Mouse (Mus musculus) 3T3-L1 (cell line): ENCODE data around the gene Tmem210.
A peak's percentile ranks its signal among the peaks of the same experiment; 100 is the strongest.

ENCODE experiments used
- DNase-seq: peaks from one replicate; pipeline ENCODE4 v3.0.0-alpha.2; 2015; ENCODE audit warnings: low read depth, low spot score

The Tmem210 gene

DNA sequence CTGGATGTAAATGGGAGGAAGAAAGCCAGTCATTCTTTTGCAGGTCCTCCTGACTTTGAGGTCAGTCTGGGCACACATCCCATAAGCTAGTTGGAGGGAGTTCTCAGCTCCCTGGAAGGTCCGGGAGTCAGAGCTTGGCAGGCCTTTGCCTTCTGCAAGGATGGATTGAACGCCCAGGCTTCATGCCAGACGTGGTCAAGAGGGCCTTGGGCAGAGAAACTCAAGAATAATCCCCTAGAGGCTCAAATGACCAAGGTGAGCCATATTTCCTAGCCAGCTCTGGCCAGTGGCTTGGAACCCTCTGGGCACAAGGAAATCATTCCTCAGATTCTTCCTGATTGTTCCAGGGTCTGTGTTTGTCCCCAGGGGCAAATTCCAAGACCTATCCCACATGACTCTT is 23.1 kb upstream of the Tmem210 start:
- DNase-seq = peak; percentile 89

DNA sequence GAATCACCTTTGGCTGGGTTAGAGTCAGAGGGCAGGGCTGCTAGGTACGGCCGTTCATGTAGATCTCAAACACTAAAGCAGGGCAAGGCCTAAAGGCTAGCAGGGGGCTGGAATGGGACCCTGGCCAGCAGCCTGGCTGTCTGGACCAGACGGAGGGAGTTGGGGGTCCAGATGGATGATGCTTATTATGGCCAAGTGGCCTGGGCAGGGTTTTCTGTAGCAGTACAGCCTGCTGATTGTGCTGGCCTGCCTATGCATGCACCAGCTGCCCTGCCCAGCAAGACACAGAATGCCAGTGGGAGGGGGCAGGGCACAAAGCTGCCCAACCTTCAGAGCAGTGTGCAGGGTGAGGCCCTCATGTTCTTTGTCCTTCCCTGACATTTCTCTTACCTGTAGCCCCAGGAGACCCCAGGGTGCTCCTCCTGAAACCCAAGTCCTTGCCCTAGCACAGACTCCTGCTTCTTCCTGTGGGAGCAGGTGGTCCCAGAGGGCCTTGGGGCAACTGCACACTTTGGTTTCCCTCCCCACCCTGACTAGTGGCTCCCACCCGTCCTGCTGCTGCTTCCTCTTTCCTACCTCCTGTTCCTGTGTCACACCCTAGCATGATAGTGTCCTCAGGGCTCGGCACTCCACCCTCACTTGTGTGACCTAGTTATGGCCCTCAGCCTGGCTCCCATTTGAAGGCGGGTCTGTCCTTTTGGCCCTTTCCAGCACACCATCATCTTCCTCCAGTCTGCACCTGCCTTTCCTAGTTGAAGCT is 21.9 kb upstream of the Tmem210 start:
- DNase-seq = no peak

DNA sequence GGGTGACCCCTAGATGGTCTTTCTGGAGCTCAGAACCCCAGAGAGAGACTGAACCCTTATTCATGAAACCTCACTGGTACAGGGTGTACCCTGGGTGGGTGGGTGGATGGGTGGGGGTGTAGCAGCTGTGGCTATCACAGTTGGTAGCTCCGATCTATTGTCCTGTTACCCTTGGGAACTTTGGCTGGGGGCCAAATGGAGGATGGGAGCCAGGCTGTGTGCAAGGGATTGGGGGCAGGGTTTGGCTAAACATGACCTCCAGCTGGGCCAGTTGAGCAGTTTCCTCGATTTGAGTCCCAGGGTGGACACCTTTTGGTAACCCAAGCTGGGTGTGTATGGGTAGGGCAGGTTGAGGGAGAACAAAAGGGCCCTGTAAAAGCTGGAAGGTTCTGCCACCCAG is 21.2 kb upstream of the Tmem210 start:
- no peak for DNase-seq

DNA sequence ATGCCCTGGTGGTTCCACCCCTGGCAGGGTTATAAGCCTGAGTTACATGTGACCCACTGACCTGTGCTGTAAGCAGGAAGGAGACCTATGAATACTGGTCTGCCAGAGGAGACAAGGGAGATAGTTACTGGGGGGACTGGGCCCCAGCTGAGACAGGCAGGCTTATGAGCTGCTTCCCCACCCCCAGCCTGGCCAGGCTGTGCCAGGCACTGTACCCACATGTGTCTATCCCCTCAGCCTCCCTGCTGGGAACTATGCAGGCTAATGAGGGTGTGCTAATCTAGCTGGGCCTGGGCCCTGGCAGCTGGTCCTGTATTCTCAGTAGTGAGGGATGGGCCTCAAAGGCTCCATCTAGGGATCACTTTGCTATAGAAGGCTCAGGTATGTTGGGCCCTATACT is 20.7 kb upstream of the Tmem210 start:
- DNase-seq = no peak

DNA sequence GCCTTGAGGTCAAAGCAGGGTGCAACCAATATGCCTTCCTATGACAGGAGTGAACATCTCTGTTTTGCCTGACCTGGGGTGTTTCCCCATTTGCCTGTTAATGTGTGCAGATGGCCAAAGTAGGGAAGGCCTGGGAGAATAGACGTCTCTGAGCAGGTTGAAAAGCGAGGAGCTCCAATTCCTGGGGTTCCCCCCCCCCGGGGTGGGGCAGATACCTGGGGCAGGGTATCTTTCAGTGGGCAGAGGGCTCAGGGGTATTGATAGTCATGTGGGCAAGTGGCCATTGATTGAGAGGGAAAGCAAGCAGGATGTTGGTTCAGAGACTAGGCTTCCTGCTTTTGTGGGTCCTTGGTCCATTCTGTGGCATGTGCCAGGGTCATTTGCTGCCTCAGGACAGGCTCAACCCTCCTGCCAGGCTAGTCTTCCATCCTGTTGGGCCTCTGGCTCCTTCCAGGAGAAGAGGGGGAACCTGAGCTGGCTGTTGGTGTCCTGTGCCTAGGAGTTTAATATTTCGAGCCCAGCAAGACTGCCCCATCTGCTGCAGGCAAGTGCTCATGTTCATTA is 20.1 kb upstream of the Tmem210 start:
- DNase-seq = no peak

DNA sequence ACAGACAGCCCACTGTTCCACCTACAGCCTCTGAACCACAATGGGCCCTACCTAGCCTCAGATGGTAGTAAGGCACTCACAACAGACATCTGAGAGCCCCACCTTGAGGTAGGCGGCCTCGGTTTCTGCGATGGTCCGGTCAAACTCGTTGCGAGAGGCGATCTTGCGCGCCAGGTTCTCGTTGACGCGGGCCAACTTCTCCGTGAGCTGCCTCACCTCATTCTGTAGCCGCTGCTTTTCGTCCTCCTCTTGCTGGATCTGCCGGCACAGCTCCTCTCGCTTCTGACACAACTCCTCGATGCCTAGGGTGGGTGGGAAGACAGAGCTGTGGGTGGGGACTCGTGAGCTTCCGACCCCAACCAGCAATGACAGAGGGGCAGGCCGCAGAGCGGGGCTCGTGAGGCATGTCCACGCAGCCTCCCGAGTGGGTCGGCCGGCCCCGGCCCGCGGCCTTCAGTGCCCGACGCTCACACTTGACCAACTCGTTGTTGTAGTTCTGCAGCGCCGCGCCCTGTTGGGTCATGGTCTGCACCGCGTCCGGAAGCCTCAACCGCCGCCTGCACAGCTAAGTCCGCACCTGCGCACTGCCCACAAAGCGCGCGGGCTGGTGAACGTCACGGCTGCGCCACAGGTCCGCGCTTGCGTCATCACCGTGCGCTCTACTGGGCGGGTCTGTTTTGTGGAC is 16.0 kb upstream of the Tmem210 start, which contains the start of the genes Ssna1 and Anapc2:
TSS of gene Ssna1 (minus strand) at position 612 of the 685 bp plus-strand sequence.
TSS of gene Anapc2 (plus strand) at position 652 of the 685 bp plus-strand sequence.
- DNase-seq = peak; percentile 95

DNA sequence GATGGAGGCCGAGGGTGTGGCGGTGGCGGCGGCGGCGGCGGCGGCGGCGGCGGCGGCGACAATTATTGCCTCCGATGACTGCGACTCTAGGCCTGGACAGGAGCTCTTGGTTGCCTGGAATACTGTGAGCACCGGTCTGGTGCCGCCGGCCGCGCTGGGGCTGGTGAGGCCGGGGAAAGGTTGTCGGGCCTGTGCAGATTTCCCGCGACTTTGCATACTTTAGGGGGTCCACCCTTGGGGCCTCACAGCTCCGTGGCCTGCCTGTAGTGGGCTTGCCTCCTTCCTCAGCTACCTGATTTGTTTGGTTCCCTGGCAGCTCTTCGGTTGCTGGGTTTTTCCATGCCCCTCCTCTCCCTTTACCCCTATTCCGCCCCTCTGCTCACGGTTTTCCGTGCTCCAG is 15.4 kb upstream of the Tmem210 start:
- no peak for DNase-seq

DNA sequence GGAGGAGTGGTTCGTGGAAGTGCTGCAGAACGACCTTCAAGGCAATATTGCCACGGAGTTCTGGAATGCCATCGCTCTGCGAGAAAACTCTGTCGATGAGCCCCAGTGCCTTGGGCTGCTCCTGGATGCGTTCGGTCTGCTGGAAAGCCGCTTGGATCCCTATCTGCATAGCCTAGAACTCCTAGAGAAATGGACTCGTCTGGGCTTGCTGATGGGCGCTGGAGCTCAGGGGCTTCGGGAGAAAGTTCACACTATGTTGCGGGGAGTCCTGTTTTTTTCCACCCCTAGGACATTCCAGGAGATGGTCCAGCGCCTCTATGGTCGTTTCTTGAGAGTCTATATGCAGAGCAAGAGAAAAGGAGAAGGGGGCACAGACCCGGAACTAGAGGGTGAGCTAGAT is 14.9 kb upstream of the Tmem210 start:
- no peak for DNase-seq

DNA sequence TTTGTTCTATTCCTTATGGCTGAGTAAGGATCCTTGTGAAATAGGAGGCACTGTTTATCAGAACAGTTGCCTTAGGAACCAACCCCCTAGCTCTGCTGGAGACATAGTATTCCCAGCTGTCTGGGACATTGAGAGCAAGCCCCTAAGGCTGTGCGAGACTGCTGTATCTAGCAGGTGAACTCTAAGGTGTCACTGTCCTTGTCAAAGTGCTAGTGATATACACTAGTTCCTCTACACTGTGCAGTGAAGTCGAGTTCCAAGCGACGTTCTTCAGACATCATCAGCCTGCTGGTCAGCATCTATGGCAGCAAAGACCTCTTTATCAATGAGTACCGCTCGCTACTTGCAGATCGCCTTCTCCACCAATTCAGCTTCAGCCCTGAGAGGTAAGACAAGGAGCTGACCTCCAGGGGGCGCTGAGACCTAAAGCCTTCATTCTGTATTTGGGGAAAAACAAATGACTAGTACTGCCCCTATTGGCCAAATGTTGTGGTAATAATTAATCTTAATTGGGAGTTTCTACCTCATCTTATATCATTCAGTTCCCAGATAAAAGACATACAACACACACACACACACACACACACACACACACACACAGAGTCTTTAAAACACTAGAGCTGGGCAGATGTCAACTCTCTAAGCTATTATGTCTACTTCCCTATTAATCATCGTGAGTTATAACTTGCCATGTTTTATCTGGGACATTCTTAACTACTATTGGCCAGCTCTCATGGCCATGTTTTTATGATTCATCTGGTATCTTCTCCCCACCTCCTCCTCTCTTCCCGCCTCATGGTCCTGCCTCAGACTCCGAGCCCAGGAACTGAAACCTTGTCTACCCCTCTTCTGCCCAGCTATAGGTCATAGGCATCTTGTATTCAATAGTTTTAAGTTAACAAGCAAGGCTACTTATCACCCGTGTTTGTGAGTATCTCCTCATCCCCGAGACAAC is 8.7 kb upstream of the Tmem210 start:
- peak; percentile 89 for DNase-seq

DNA sequence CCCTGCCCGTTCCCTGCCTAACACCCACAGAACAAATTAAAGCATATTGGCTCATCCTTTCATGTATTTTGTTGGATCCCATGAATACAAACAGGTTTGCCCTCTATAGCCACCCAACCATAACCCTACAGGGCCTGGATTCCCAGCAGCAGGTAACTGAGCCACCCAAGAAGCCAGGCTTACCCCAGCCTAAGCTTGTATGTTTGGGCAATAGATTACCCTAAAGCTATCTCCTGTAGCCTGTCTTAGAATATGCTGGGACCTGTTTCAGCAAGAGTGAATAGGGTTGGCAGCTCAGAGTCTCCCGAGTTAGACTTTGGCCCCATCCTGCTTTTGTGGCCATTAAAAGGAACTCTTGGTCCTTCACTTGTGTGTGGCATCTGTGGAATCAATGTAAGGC is 2.4 kb upstream of the Tmem210 start:
- no peak for DNase-seq

DNA sequence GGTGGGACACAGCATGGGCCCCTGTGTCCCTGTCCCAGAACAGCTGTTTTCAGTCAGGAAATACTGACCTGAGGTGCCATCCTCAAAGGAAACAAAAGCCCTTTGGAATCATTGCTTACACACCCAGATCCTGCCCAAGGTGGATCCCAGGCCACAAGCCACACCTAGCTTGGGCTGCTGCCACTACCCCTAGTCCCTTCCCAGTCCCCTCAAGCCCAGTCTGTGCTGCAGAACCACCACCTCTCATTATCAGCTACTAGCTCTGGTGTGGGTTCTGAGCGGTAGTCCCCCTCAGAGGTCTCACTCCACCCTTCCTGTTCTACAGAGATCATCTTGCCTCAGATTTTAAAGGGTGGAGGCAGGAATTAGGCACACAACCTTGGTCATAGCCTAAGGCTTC is 1.6 kb upstream of the Tmem210 start:
- DNase-seq = no peak

DNA sequence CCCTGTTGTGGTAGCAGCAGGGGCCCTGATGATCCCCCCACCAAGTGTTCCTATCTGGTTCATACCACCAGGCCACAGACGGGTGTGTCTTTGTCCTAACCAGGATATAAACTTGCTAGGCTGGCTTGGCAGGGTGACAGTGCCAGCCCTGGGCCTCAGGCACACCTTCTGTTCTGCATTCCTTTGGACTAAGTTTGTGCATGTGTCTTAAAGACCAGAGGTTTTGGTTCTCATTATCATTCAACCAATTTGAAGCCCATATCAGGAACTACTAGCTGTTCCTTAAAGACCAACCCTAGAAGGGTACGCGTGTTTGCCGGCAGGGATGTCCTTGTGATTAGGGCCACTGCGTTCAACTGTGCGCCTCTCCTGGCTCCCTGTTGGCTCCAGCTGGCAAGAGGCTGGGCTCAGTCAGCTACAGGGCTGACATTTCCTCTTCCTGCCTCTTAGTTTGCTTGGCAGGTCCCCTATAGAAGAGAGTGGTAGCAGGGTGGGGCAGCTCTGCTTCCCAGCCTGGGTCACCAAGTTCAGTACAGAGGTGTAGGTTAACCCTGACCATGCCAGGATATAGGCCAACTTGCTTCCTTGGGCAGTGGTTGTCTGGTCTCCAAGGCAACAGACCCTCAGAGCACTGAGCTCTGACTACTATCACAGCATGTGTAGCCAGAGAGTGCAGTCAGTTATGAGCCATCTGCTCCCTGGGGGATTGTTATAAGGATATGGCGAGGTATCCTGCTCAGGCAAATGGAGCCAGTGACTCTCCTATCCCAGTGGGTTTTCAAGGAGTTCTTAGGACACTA is 908 bp upstream of the Tmem210 start:
- DNase-seq = peak; percentile 48

DNA sequence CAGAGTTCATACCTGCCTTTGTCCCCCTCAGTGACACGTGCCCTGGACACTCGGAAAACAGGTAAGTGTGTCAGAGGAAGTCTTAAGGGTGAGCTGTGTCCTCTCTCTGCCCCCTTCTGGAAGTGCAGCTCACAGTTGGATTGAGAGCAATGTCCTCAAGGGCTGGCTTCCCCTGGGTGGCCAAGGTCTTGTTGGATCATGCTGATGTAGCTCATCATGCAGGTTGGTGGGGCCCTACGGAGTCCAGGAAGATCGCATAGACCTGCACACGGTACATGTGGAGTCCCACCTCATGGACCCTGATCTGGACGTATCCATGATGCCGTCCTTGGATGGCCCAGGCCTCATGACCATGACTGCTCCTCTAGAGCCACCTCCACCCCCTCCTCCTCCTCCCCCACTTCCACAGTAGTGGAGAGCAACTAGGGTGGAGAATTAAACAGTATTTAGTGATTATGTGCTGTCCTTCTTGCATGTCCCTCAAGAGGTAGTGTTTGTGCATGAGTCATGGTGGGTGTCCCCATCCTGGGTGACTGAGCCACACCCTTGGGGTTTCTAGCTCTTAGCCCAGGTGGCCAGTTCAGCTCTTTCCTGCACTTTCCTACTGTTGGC is 895 bp downstream of the Tmem210 start:
- DNase-seq = no peak

DNA sequence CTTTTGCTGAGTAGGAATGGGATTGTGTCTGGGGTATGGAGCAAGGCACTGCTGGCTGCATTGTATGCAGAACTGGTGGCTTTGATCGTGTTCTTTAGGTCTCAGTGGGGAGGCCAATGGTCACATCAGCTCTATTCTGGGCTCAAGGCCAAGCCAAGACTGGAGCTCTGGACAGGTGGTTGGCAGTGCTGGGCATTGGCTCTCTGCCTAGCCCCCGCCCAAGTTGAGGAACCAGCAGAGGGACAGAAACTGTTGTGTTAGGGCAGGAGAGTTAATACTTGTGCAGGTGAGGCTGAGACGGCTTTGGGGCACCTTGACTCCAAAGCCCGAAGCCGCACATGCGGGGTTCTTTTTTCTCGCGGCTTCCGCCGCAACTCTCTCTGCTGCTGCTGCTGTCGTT is 1.7 kb downstream of the Tmem210 start, which contains the start of gene Lrrc26:
TSS of gene Lrrc26 (plus strand) at position 265 of the 400 bp plus-strand sequence.
- peak; percentile 17 for DNase-seq

DNA sequence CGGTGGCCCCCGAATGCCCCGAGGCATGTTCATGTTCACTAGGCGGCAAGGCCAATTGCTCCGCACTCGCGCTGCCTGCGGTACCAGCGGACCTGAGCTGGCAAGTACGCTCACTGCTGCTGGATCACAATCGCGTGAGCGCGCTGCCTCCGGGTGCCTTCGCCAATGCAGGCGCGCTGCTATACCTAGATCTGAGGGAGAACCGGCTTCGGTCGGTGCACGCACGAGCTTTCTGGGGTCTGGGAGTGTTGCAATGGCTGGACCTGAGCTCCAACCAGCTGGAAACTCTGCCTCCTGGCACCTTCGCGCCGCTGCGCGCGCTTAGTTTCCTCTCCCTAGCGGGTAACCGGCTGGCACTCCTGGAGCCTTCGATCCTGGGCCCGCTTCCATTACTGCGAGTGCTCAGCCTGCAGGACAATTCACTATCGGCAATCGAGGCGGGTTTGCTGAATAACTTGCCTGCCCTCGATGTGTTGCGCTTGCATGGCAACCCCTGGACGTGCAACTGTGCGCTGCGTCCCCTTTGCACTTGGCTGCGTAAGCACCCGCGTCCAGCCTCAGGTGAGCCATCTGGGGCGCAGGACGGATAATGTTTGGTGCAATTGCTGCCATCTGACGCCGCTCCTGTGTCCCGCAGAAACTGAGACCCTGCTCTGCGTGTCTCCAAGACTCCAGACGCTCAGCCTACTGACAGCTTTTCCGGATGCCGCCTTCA is 2.3 kb downstream of the Tmem210 start:
- DNase-seq = no peak

DNA sequence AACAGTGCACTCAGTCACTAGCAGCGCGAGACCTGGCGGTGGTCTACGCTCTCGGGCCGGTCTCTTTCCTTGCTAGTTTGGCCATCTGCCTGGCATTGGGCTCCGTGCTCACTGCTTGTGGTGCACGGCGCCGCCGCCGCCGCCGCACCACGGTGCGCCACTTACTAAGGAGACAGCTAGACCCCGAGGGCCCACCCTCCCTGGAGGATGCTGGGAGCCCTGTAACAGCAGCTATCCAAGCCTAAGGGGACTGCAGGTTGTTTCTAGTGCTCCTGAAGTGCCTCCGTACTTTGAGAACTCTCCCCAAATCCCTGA is 2.8 kb downstream of the Tmem210 start:
- no peak for DNase-seq

DNA sequence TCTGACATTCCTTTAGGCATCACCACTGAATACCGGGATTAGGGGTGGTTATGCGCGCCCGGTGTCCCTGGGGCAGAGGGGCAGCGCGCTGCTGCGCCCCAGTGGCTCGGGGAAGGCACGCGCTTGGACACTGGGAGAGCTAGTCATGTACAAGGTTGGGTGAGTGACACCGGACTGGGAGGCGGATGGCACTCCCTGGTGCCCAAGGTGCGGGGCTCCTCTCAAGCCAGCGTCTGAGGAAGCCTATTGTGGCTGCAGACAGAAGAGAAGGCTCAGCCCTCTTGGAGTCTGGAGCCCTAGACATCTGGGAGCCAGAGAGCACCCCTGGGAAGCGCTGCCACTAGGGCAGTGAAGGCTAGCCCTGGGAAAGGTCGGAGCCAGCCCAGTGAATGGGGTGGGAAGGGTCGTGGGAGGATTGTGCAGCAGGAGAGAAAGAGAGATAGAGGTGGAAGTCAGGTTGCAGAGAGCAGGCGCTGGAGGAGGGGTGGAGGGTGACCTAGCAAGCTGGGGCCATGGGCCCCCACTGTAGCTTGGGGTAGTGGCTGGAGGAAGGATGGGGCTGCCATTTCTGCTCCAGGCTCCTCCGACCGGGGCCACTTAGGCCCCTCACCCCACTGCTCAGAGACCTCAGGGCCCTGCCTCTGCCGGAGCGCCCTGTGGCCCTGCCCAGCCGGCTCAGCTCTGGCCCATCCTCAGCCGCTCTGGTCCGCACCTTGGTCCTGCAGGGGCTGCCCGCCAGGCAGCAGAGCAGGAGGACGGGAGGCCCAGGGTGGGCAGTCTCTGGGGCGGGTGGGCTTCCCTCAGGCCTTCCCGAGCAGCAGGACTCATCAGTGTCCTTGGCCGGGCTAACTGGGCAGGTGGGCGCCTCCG is 3.5 kb downstream of the Tmem210 start:
- no peak for DNase-seq

DNA sequence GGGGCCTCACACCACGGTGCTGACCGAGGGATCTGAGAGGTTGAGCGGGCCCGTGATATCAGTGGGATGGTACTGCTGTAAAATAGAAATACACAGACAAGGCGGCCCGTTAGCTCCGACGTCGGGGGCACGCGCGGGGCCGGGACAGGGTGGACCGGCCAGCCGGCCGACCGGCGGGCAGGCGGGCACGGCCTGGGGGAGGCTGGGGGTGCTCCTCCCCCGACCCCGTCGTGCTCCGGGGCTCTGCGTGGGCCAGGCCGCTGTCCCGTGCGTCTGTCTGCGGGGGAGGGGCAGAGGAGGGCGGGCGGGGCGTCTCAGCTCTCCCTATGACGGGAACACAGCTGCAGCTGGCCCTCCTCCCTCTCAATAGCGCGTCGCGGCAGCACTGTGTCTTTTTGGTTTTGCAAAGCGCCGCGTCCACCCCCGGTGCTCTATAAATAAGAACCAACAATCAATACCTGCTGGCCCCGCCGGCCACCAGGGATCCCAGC is 4.2 kb downstream of the Tmem210 start:
- peak; percentile 30 for DNase-seq

DNA sequence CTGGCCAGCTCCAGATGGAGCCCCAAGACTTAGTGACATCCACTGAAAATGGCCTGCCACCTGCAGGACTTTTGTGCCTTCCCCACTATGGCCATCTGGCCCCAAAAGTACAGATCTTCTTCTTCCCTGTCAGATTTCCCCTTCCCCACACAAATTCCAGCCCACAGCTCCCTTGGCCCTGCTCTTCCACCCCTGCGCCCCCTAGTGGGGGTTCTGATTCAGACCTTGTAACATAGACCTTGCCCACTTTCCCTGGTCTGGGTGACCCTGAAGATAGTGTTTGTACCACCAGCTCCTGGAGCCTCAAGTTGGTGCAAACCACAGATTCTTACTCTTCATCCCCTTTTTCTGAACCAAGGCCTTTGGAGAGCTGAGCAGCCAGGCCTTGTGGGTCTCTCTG is 4.9 kb downstream of the Tmem210 start:
- DNase-seq = peak; percentile 81
